Mouse (Mus musculus): ENCODE results near the gene Ppp3r2. TPM values are rescaled to one million over a fixed set of nuclear protein-coding genes. Genes with fewer than 3 reads are reported as not detected.

Ppp3r2 gene
- total RNA-seq, 4 experiments from 2014 or later = 0.58 to 1.2 (median 0.70) TPM

Other genes starting within 250 kb of the Ppp3r2 start
- gene Acnat1, start 208.1 kb downstream of the Ppp3r2 start, total RNA-seq (2022) = not detected
- under 1 TPM; 0.20 to 0.54 (median 0.26) TPM for gene Baat, start 175.5 kb downstream of the Ppp3r2 start, total RNA-seq (2022)
- 10 to 100 TPM; 29.3 to 35.0 (median 32.1) TPM for gene Mrpl50, start 160.9 kb downstream of the Ppp3r2 start, total RNA-seq (2022)
- 10 to 100 TPM; 23.9 to 30.1 (median 28.7) TPM for gene Zfp189, start 160.8 kb downstream of the Ppp3r2 start, total RNA-seq (2022)
- gene Aldob, start 132.5 kb downstream of the Ppp3r2 start, total RNA-seq (2022) = 1 to 10 TPM; 2.3 to 4.1 (median 2.6) TPM
- 10 to 100 TPM; 68.9 to 76.0 (median 69.6) TPM for gene Tmem246, start 84.1 kb downstream of the Ppp3r2 start, total RNA-seq (2022)
- 10 to 100 TPM; 69.0 to 90.0 (median 83.4) TPM for gene Rnf20, start 50.0 kb downstream of the Ppp3r2 start, total RNA-seq (2022)
- 10 to 100 TPM; 32.5 to 34.5 (median 33.4) TPM for gene Grin3a, start 163.7 kb upstream of the Ppp3r2 start, total RNA-seq (2022)